Mouse (Mus musculus): ENCODE measurements around the gene Rsph9. TPM values are rescaled to one million over a fixed set of nuclear protein-coding genes. Genes with fewer than 3 reads are reported as not detected.
A peak's percentile ranks its signal among the peaks of the same experiment; 100 is the strongest.

Gene Rsph9
- total RNA-seq, 2 experiments from 2014 or later: 24.6 to 28.4 TPM

DNA sequence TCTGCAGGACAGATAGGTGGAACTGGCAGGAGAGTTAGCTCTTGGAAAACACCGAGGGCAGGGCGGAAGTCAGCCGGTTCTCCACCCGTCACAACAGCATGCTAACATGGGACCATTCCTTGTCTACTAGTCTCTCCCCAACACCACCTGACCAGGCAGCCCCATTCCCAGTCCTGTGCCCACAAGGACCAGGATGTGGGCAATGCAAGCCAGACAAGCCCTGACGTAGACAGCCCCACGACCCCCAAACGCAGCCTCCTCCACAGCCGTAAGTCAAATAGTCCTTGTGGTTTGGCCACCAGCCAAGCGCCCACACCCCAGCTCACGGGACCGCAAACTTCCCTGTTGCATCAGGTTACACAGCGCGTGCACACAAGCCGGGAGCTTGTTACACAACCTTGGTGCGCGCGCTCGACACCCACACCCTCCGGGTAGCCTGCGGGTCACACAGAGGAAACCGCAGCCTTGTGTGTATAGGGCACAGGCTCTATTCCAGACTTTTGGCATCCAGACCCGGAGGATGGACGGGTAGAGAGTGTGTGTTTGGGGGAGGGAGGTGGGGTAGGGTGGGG lies 70.2 kb downstream of the Rsph9 start:
- DNase-seq (ENCODE audit: extremely low spot score in 1 of 2, low spot score in 1 of 2): peak; percentile 16

Other genes starting within 250 kb of the Rsph9 start
- 10 to 100 TPM; 56.3 to 62.8 TPM for gene Vegfa, start 111.8 kb downstream of the Rsph9 start, total RNA-seq (2021)
- gene Mrps18a, start 33.2 kb downstream of the Rsph9 start, total RNA-seq (2021): 10 to 100 TPM; 80.9 to 81.4 TPM
- 10 to 100 TPM; 10.7 to 11.0 TPM for gene Mad2l1bp, start 9.3 kb upstream of the Rsph9 start, total RNA-seq (2021)
- 100 to 1,000 TPM in 1 of 2 experiments, 10 to 100 TPM in 1; 91.4 to 124 TPM for gene Gtpbp2, start 16.8 kb upstream of the Rsph9 start, total RNA-seq (2021)
- gene Polh, start 58.4 kb upstream of the Rsph9 start, total RNA-seq (2021): 1 to 10 TPM; 5.9 to 6.0 TPM
- gene Xpo5, start 58.6 kb upstream of the Rsph9 start, total RNA-seq (2021): 10 to 100 TPM; 44.9 to 45.7 TPM
- 10 to 100 TPM; 36.3 to 40.4 TPM for gene Polr1c, start 103.8 kb upstream of the Rsph9 start, total RNA-seq (2021)
- gene Yipf3, start 103.9 kb upstream of the Rsph9 start, total RNA-seq (2021): 10 to 100 TPM; 83.8 to 97.4 TPM
- 10 to 100 TPM; 69.7 to 72.5 TPM for gene Lrrc73, start 109.3 kb upstream of the Rsph9 start, total RNA-seq (2021)
- gene Tjap1, start 138.8 kb upstream of the Rsph9 start, total RNA-seq (2021): 10 to 100 TPM; 47.6 to 49.6 TPM
- 10 to 100 TPM; 45.3 to 47.0 TPM for gene Dlk2, start 153.2 kb upstream of the Rsph9 start, total RNA-seq (2021)
- gene Abcc10, start 184.1 kb upstream of the Rsph9 start, total RNA-seq (2021): 10 to 100 TPM in 1 of 2 experiments, 1 to 10 TPM in 1; 8.8 to 11.7 TPM
- 10 to 100 TPM; 51.3 to 69.7 TPM for gene Zfp318, start 239.5 kb upstream of the Rsph9 start, total RNA-seq (2021)